Mouse (Mus musculus) adrenal gland, postnatal 36 days (tissue): ENCODE data around the gene Spdye4b. TPM values are rescaled to one million over a fixed set of nuclear protein-coding genes. Genes with fewer than 3 reads are reported as not detected.
A peak's percentile ranks its signal among the peaks of the same experiment; 100 is the strongest.

ENCODE experiments used
- DNase-seq, 2 experiments: peaks; one replicate each; pipeline ENCODE4 v3.0.0; 2021; ENCODE audit warnings: mixed read lengths in 1 of 2
- microRNA-seq: library from miRNA; unstranded; fragments of <30 nt; microRNA quantifications from one replicate; pipeline ENCODE4 v1.2.0, GENCODE M21; 2021
- total RNA-seq, 2 experiments: library from RNA; stranded (reverse); gene quantifications; 2 replicates each; pipeline ENCODE4 v1.2.3; 2021

Gene Spdye4b
- total RNA-seq, 2 experiments from 2014 or later = not detected

GRCm38 (mm10) chr5:143213832-143214231 lies 33.0 kb downstream of the Spdye4b start:
- DNase-seq = no peak

GRCm38 (mm10) chr5:143220996-143221395 lies 40.2 kb downstream of the Spdye4b start:
- no peak for DNase-seq

- no peak for DNase-seq
Observed at GRCm38 (mm10) chr5:143222287-143222686, 41.5 kb downstream of the Spdye4b start.

GRCm38 (mm10) chr5:143226790-143227189 lies 46.0 kb downstream of the Spdye4b start, which contains the start of gene Spdye4a:
Gene Spdye4a (minus strand): TSS chr5:143226890.
- no peak for DNase-seq

GRCm38 (mm10) chr5:143235028-143235693 lies 54.3 kb downstream of the Spdye4b start, which contains the start of gene Zfp12:
Gene Zfp12 (plus strand): TSS chr5:143235163.
- DNase-seq = peak; percentile 94 to 95

- no peak for DNase-seq
Observed at GRCm38 (mm10) chr5:143236036-143236435, 55.2 kb downstream of the Spdye4b start.

GRCm38 (mm10) chr5:143244926-143245325 lies 64.1 kb downstream of the Spdye4b start:
- DNase-seq = no peak

GRCm38 (mm10) chr5:143252039-143252438 lies 71.2 kb downstream of the Spdye4b start:
- no peak for DNase-seq

- no peak for DNase-seq
Observed at GRCm38 (mm10) chr5:143252791-143253185, 72.0 kb downstream of the Spdye4b start.

- DNase-seq = peak in 1 of 2 experiments; percentile 28
Observed at GRCm38 (mm10) chr5:143253186-143253880, 72.5 kb downstream of the Spdye4b start.

GRCm38 (mm10) chr5:143253881-143254486 lies 73.2 kb downstream of the Spdye4b start:
- peak in 1 of 2 experiments; percentile 13 for DNase-seq

Small RNA genes lying within 50 kb of the gene (microRNA-seq; reads per million reads assigned to microRNA genes)
- gene Gm44405 = not detected

Other genes starting within 250 kb of the Spdye4b start
- gene Fscn1, start 220.7 kb upstream of the Spdye4b start, total RNA-seq = 10 to 100 TPM; 33.6 to 42.0 TPM
- 10 to 100 TPM; 38.4 to 48.7 TPM for gene Rnf216, start 68.0 kb upstream of the Spdye4b start, total RNA-seq
- under 1 TPM in 1 of 2 experiments, not detected in 1; 0.07 TPM for gene Olfr718-ps1, start 33.4 kb upstream of the Spdye4b start, total RNA-seq
- 10 to 100 TPM; 11.3 to 11.7 TPM for gene Rbak, start 242 bp upstream of the Spdye4b start, total RNA-seq
- not detected for gene Spdye4a, start 45.9 kb downstream of the Spdye4b start, total RNA-seq
- gene Zfp12, start 54.1 kb downstream of the Spdye4b start, total RNA-seq = 10 to 100 TPM; 22.2 to 22.9 TPM
- gene Zfp316, start 89.0 kb downstream of the Spdye4b start, total RNA-seq = 1 to 10 TPM; 5.2 to 9.7 TPM
- gene Zfp853, start 112.6 kb downstream of the Spdye4b start, total RNA-seq = under 1 TPM; 0.36 to 0.40 TPM
- gene E130309D02Rik, start 134.3 kb downstream of the Spdye4b start, total RNA-seq = 10 to 100 TPM; 24.2 to 33.2 TPM
- gene Zdhhc4, start 148.2 kb downstream of the Spdye4b start, total RNA-seq = 10 to 100 TPM; 54.7 to 60.4 TPM
- under 1 TPM; 0.20 to 0.30 TPM for gene Grid2ip, start 176.3 kb downstream of the Spdye4b start, total RNA-seq
- gene Kdelr2, start 222.8 kb downstream of the Spdye4b start, total RNA-seq = 100 to 1,000 TPM; 114 to 116 TPM